Mouse (Mus musculus) E14TG2a.4 (cell line): ENCODE results near the gene Tprg.

ENCODE experiments used
- H3K27me3 ChIP-seq: 2 replicates; pipeline ENCODE4 v1.6.1; 2014; ENCODE audit warnings: low read length, control low read depth; ENCODE audit not compliant: insufficient read depth
- H3K36me3 ChIP-seq: 2 replicates; pipeline ENCODE4 v1.6.1; 2014; ENCODE audit warnings: low read length, control low read depth; ENCODE audit not compliant: insufficient read depth
- H3K4me1 ChIP-seq: replicated peaks from 2 replicates; pipeline ENCODE4 v1.6.1; 2014; ENCODE audit warnings: low read depth, low read length, control low read depth
- H3K4me3 ChIP-seq: replicated peaks from 2 replicates; pipeline ENCODE4 v1.5.1; 2014; ENCODE audit warnings: mild to moderate bottlenecking, low read length
- H3K9me3 ChIP-seq: 2 replicates; pipeline ENCODE4 v1.6.1; 2014; ENCODE audit warnings: low read length, control low read depth
- CTCF ChIP-seq: conservative IDR thresholded peaks from 2 replicates; pipeline ENCODE4 v1.5.1; 2014; ENCODE audit warnings: low read length
- NANOG ChIP-seq: IDR thresholded peaks from 2 replicates; pipeline ENCODE4 v1.6.1; 2014; ENCODE audit warnings: borderline replicate concordance, low read length, mixed read lengths
- POU5F1 ChIP-seq: IDR thresholded peaks from 2 replicates; pipeline ENCODE4 v1.6.1; 2014; ENCODE audit warnings: low read length, borderline replicate concordance

Tprg gene

DNA sequence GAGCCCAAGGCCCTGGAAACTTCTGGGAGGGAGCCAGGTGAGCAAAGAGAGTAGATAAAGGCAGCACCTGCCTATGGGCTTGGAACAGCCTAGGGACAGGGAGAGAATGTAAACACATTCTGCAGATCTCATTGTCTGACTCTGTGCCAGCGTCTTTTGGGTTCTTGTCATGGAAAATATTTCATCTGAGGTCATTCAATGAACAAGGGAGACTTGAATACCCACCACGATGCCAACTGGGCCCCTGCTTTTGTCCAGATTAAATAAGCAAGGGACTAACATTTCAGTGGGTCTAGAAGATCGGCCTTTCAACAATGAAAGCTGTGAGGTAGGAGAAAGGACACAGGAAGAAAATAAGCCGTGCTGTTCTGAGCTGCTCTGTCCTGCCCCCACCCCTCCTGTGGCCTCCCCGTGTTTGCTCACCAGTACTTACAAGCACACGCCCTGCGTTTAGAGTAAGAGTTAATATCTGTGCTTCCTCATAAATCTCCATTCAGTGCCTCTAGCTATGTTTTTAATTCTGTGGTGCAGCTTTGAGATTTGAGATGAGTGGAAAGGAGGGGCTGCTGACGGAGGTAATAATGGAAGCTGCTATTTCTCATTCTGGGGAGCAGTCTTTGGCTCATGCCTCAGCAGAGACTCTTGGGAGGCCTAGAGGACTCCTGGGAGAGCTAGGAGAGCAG is 120.7 kb downstream of the Tprg start:
- Histone ChIP-seq H3K4me3 (no peak overlapping the region), H3K36me3 (no peaks in the 10 kb centered on the region), H3K4me1 (peaks cover 11% of the 10 kb centered on the region), H3K27me3 (0 out of 2 replicates have a peak, but pooled peaks cover 2% of the 10 kb centered on the region), H3K9me3 (no peaks in the 10 kb centered on the region)
- no peak for TF ChIP-seq CTCF
- TF ChIP-seq POU5F1: no peak
- no peak for TF ChIP-seq NANOG

- Histone ChIP-seq H3K4me1 (peaks cover 11% of the 10 kb centered on the region), H3K36me3 (no peaks in the 10 kb centered on the region), H3K9me3 (no peaks in the 10 kb centered on the region), H3K27me3 (0 out of 2 replicates have a peak, but pooled peaks cover 2% of the 10 kb centered on the region), H3K4me3 (no peak overlapping the region)
- TF ChIP-seq POU5F1: no peak
- TF ChIP-seq CTCF: no peak
- no peak for TF ChIP-seq NANOG
These were observed 121.4 kb downstream of the Tprg start for GRCm38 (mm10) chr16:25408032-25408431.

GRCm38 (mm10) chr16:25411307-25411706 is 124.7 kb downstream of the Tprg start:
- H3K4me1 ChIP-seq: peaks cover 11% of the 10 kb centered on the region
- 0 out of 2 replicates have a peak, but pooled peaks cover 2% of the 10 kb centered on the region for H3K27me3 ChIP-seq
- no peak overlapping the region for H3K4me3 ChIP-seq
- no peaks in the 10 kb centered on the region for H3K9me3 ChIP-seq
- H3K36me3 ChIP-seq: no peaks in the 10 kb centered on the region
- no peak for TF ChIP-seq POU5F1
- no peak for TF ChIP-seq CTCF
- TF ChIP-seq NANOG: no peak

DNA sequence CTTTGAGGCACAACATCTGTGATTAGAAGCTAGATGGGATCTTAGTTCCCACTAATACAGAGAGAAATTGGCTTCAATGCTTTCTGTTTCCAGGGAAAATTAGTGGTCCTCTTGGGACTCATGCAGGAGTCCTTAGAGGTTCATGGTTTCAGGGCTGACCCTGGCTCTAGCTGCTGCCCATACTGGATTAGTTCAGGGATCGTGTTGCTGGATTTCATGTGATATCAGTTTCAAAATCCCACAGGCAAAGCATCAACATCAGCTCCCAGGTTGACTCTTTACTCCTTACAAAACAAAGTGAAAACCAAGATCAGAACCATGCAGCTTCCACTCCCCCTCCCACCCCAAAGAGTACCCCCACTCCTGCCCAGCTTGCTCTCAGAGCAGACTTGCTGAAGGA is 127.3 kb downstream of the Tprg start:
- Histone ChIP-seq H3K36me3 (no peaks in the 10 kb centered on the region), H3K4me3 (no peak overlapping the region), H3K4me1 (no peaks in the 10 kb centered on the region), H3K27me3 (0 out of 2 replicates have a peak, but pooled peaks cover 2% of the 10 kb centered on the region), H3K9me3 (no peaks in the 10 kb centered on the region)
- TF ChIP-seq NANOG: no peak
- TF ChIP-seq POU5F1: no peak
- no peak for TF ChIP-seq CTCF

DNA sequence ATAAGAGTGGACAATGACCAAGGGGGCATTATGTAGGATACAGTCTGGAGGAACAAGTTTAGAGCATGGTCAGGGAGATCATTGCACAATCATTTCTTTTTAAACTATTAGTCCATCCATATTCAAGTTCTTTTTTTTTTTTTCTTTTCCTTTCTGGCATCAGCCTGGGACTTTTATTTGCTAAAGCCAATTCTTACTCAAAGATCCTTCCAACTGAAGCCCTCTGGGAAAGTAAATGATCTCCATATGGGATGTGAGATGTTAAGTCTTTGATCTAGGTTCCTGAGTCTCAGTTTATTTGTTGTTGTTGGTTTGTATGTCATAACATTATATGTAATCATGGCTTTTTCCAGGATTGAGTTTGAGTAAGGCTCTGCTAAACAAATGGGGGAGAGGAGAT is 128.6 kb downstream of the Tprg start:
- TF ChIP-seq POU5F1: no peak
- TF ChIP-seq NANOG: no peak
- Histone ChIP-seq H3K27me3 (0 out of 2 replicates have a peak, but pooled peaks cover 2% of the 10 kb centered on the region), H3K36me3 (no peaks in the 10 kb centered on the region), H3K4me3 (no peak overlapping the region), H3K9me3 (no peaks in the 10 kb centered on the region), H3K4me1 (no peaks in the 10 kb centered on the region)

GRCm38 (mm10) chr16:25417875-25418630 is 131.4 kb downstream of the Tprg start:
- H3K4me1 ChIP-seq: no peaks in the 10 kb centered on the region
- no peak overlapping the region for H3K4me3 ChIP-seq
- no peaks in the 10 kb centered on the region for H3K27me3 ChIP-seq
- no peaks in the 10 kb centered on the region for H3K9me3 ChIP-seq
- H3K36me3 ChIP-seq: no peaks in the 10 kb centered on the region
- TF ChIP-seq NANOG: no peak

- Histone ChIP-seq H3K36me3 (no peaks in the 10 kb centered on the region), H3K9me3 (no peaks in the 10 kb centered on the region), H3K4me1 (no peaks in the 10 kb centered on the region), H3K4me3 (no peak overlapping the region), H3K27me3 (no peaks in the 10 kb centered on the region)
- TF ChIP-seq CTCF: no peak
- TF ChIP-seq POU5F1: no peak
- TF ChIP-seq NANOG: no peak
These were observed 136.4 kb downstream of the Tprg start for GRCm38 (mm10) chr16:25422997-25423396.

GRCm38 (mm10) chr16:25424001-25424400 is 137.4 kb downstream of the Tprg start:
- Histone ChIP-seq H3K9me3 (no peaks in the 10 kb centered on the region), H3K4me1 (no peaks in the 10 kb centered on the region), H3K4me3 (no peak overlapping the region), H3K36me3 (no peaks in the 10 kb centered on the region), H3K27me3 (no peaks in the 10 kb centered on the region)
- TF ChIP-seq POU5F1 (no peak), NANOG (no peak), CTCF (no peak)
